Mouse (Mus musculus) G1E (cell line): Measurements from ENCODE around the gene Hax1. TPM values are rescaled to one million over a fixed set of nuclear protein-coding genes. Genes with fewer than 3 reads are reported as not detected.

ENCODE experiments used
- ATAC-seq: 2 replicates; pipeline ENCODE4 v1.8.0; 2016; ENCODE audit warnings: mild to moderate bottlenecking; ENCODE audit not compliant: insufficient number of reproducible peaks, poor library complexity, low FRiP score, severe bottlenecking; ENCODE audit errors: extremely low read depth
- DNase-seq: peaks from one replicate; pipeline ENCODE4 v3.0.0; 2012; ENCODE audit warnings: low spot score
- H3K27me3 ChIP-seq: 2 replicates; pipeline ENCODE4 v1.6.1; 2012; ENCODE audit warnings: mild to moderate bottlenecking, low read length, inconsistent platforms; ENCODE audit not compliant: insufficient read depth
- H3K36me3 ChIP-seq: replicated peaks from 2 replicates; pipeline ENCODE3; 2012; ENCODE audit warnings: mild to moderate bottlenecking, inconsistent platforms
- H3K4me1 ChIP-seq: 2 replicates; pipeline ENCODE4 v1.6.1; 2012; ENCODE audit warnings: low read depth, low read length, inconsistent platforms, mixed read lengths; ENCODE audit not compliant: insufficient read depth
- H3K4me3 ChIP-seq: 2 replicates; pipeline ENCODE4 v1.5.1; 2012; ENCODE audit warnings: low read depth, mild to moderate bottlenecking, inconsistent platforms, low read length, moderate library complexity, mixed read lengths
- H3K9me3 ChIP-seq: replicated peaks from 2 replicates; pipeline ENCODE4 v1.6.1; 2012; ENCODE audit warnings: inconsistent platforms
- CTCF ChIP-seq: IDR thresholded peaks from 2 replicates; pipeline ENCODE4 v1.5.1; 2012; ENCODE audit warnings: low read depth, low read length, inconsistent platforms, mixed read lengths
- GATA1 ChIP-seq: IDR thresholded peaks from 2 replicates; pipeline ENCODE4 v1.6.1; 2012; ENCODE audit warnings: borderline replicate concordance, low read length, inconsistent platforms, mixed read lengths
- GATA2 ChIP-seq: IDR thresholded peaks from 2 replicates; pipeline ENCODE4 v1.6.1; 2012; ENCODE audit warnings: low read depth, low read length, inconsistent platforms, borderline replicate concordance
- POLR2AphosphoS5 ChIP-seq: IDR thresholded peaks from 2 replicates; pipeline ENCODE4 v1.6.1; 2012; ENCODE audit warnings: low read depth, low read length, inconsistent platforms; ENCODE audit not compliant: insufficient replicate concordance
- TAL1 ChIP-seq: conservative IDR thresholded peaks from 2 replicates; pipeline ENCODE4 v1.6.1; 2012; ENCODE audit warnings: low read depth, low read length, inconsistent platforms, mixed read lengths
- polyA plus RNA-seq: library from polyadenylated mRNA; stranded (reverse); fragments of >175 nt; gene quantifications from 2 replicates; pipeline ENCODE4 v1.2.3, GENCODE M21; 2012
- total RNA-seq, 2 experiments: library from RNA; stranded (forward) in 1 of 2; stranded (reverse) in 1 of 2; fragments of 200-1000 nt in 1 of 2; fragments of >200 nt in 1 of 2; fragmentation: Nextera tagmentation in 1 of 2; gene quantifications; 2 replicates each; pipeline ENCODE4 v1.2.3; 2014 to 2017

Hax1 gene
- total and polyA plus RNA-seq, 3 experiments, result 53.7 to 173 (median 100) TPM

DNA sequence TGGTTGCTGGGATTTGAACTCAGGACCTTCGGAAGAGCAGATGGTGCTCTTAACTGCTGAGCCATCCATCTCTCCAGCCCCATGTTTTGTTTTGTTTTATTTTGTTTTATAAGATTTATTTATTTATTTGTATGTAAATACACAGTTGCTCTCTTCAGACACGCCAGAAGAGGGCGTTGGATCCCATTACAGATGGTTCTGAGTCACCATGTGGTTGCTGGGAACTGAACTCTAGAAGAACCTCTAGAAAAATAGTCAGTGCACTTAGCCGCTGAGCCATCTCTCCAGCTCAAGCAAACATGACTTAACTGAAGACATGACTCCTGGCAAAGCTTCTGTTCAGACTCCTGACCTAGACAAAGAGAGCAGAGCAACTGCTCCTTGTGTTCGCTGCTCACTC is 16.2 kb downstream of the Hax1 start:
- peaks cover 15% of the 10 kb centered on the region for H3K27me3 ChIP-seq
- no peak overlapping the region for H3K4me3 ChIP-seq
- DNase-seq (no peak), ATAC-seq (no peak)
- H3K9me3 ChIP-seq, result no peaks in the 10 kb centered on the region
- peaks cover 3% of the 10 kb centered on the region; the same call in 1 of the 2 replicates for H3K4me1 ChIP-seq
- TF ChIP-seq GATA2, result no peak
- no peak for TF ChIP-seq GATA1
- TF ChIP-seq CTCF, result no peak
- TF ChIP-seq POLR2AphosphoS5, result no peak
- TF ChIP-seq TAL1, result no peak
- H3K36me3 ChIP-seq, result no peaks in the 10 kb centered on the region

DNA sequence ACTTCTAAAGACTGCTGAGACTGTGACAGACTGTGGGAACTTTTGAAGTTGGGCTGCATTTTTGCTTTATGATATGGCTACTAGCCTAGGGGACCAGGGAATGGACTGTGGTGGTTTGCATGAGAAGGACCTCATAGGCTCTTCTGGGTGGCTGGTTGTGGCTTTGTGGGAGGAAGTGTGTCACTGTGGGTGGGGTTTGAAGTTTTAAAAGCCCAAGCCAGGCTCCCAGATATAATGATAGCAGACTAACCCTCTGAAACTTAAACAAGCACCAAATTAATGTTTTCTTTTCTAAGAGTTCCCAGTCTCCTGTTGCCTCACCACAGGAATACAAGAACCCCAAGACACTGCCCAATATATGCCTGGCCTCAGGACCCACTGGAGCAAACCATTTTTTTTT is 21.7 kb downstream of the Hax1 start:
- H3K4me3 ChIP-seq, result no peak overlapping the region
- no peaks in the 10 kb centered on the region for H3K4me1 ChIP-seq
- DNase-seq (no peak), ATAC-seq (no peak)
- no peaks in the 10 kb centered on the region for H3K36me3 ChIP-seq
- no peaks in the 10 kb centered on the region for H3K9me3 ChIP-seq
- TF ChIP-seq POLR2AphosphoS5, result no peak
- TF ChIP-seq GATA2, result no peak
- TF ChIP-seq TAL1, result no peak
- no peak for TF ChIP-seq GATA1
- no peak for TF ChIP-seq CTCF
- peaks cover 11% of the 10 kb centered on the region for H3K27me3 ChIP-seq

GRCm38 (mm10) chr3:89968509-89968908 is 30.1 kb downstream of the Hax1 start:
- no peak overlapping the region for H3K4me3 ChIP-seq
- no peaks in the 10 kb centered on the region for H3K36me3 ChIP-seq
- TF ChIP-seq GATA1, result no peak
- TF ChIP-seq CTCF, result no peak
- TF ChIP-seq GATA2, result no peak
- TF ChIP-seq POLR2AphosphoS5, result no peak
- TF ChIP-seq TAL1, result no peak
- ATAC-seq, result no peak
- H3K4me1 ChIP-seq, result no peaks in the 10 kb centered on the region; the same call in 1 of the 2 replicates
- H3K9me3 ChIP-seq, result no peaks in the 10 kb centered on the region
- DNase-seq, result no peak
- peaks cover 22% of the 10 kb centered on the region for H3K27me3 ChIP-seq

GRCm38 (mm10) chr3:89966946-89967345 is 31.6 kb downstream of the Hax1 start:
- Histone ChIP-seq H3K4me1 (no peaks in the 10 kb centered on the region; the same call in 1 of the 2 replicates), H3K4me3 (no peak overlapping the region), H3K27me3 (peaks cover 36% of the 10 kb centered on the region), H3K36me3 (no peaks in the 10 kb centered on the region), H3K9me3 (no peaks in the 10 kb centered on the region)
- no peak for ATAC-seq
- no peak for DNase-seq
- 0 out of 2 replicates have a peak, but pooled peaks have one; percentile 12 for TF ChIP-seq CTCF
- no peak for TF ChIP-seq GATA2
- TF ChIP-seq POLR2AphosphoS5, result no peak

GRCm38 (mm10) chr3:89965972-89966371 is 32.6 kb downstream of the Hax1 start:
- Histone ChIP-seq H3K9me3 (no peaks in the 10 kb centered on the region), H3K27me3 (peaks cover 45% of the 10 kb centered on the region), H3K36me3 (no peaks in the 10 kb centered on the region), H3K4me3 (no peak overlapping the region), H3K4me1 (no peaks in the 10 kb centered on the region; the same call in 1 of the 2 replicates)
- ATAC-seq (no peak), DNase-seq (no peak)
- no peak for TF ChIP-seq POLR2AphosphoS5
- no peak for TF ChIP-seq GATA2
- TF ChIP-seq TAL1, result no peak
- TF ChIP-seq GATA1, result no peak
- TF ChIP-seq CTCF, result no peak

DNA sequence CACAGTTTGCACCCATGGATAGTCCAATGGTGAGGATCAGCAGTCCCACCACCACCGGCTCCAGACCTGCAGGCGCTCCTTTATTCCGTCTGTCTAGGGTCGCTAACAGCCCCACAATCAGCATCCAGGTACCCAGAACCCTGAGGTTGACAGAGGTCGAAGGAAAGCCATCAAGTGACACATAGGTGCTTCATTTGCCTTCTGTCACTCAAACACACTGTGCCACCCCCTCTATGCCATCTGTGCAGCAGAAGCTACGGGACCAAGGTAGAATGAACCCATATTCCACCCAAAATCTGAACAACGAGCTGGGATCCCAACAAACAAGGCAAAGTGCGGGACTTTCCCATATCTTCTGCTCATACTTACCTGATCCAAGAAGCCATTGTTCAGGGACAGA is 33.0 kb downstream of the Hax1 start:
- H3K4me1 ChIP-seq, result no peaks in the 10 kb centered on the region; the same call in 1 of the 2 replicates
- no peak overlapping the region for H3K4me3 ChIP-seq
- TF ChIP-seq POLR2AphosphoS5 (no peak), CTCF (no peak), GATA2 (no peak), TAL1 (no peak), GATA1 (no peak)
- no peaks in the 10 kb centered on the region for H3K36me3 ChIP-seq
- H3K9me3 ChIP-seq, result no peaks in the 10 kb centered on the region
- DNase-seq (no peak), ATAC-seq (no peak)
- peaks cover 49% of the 10 kb centered on the region for H3K27me3 ChIP-seq
